Mouse (Mus musculus) CH12.LX (cell line): Measurements from ENCODE around the gene Mrgprh.

Experiments
- CTCF ChIP-seq, 2 experiments: IDR thresholded peaks in 1 of 2; conservative IDR thresholded peaks in 1 of 2; 2 replicates each; pipeline ENCODE4 v1.5.1; 2011 to 2012; ENCODE audit warnings: low read depth in 2 of 2, low read length in 2 of 2, improper control_type of control experiment in 1 of 2, inconsistent platforms in 1 of 2, mild to moderate bottlenecking in 1 of 2, moderate library complexity in 1 of 2
- RAD21 ChIP-seq: IDR thresholded peaks from 2 replicates; pipeline ENCODE4 v1.6.1; 2011; ENCODE audit warnings: low read depth, mild to moderate bottlenecking, low read length, improper control_type of control experiment, moderate library complexity

- TF ChIP-seq RAD21 (no peak), CTCF (conservative IDR thresholded peaks at IDR 0.05 in 1 of 2, IDR thresholded peaks at IDR 0.05 in 1 of 2; ENCODE audit: low read depth in 2 of 2, low read length in 2 of 2) (no peak)
These were observed 11.7 kb upstream of the Mrgprh start for GRCm38 (mm10) chr17:12864111-12864510.
